Mouse (Mus musculus): ENCODE measurements around the gene Ptprj.
"Not testable (repeated sequence)": the region's sequence is repeated elsewhere in the genome, so short reads cannot be mapped to it uniquely, and the experiment has no call there.

Ptprj gene

DNA sequence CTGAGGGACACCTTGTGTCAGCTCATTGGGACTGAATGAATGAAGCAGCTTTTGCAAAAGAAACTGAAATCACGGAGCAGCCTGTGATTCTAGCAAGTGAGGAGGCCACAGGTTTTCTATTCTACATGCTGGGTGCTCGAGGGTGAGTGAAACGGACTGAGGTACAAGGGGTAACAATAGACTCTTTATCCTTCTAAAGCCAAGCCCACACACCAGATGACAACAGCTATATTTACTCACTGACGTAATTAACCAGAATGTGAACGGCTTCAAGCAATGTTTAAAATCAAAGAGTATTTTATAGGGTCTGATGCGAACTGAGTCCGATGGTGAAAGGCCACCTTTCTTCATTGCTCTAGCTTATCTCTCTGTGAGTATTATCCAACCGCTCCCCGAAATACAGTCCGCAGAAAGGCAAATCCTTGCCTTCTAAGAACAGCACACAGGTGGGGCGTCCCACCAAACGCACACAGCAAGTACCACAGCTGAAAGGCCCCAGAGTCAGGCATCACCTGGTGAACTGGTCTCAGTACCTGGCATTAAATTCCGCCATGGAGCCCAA is 99.6 kb downstream of the Ptprj start:
- DNase-seq (ENCODE audit: low read depth): no peak

DNA sequence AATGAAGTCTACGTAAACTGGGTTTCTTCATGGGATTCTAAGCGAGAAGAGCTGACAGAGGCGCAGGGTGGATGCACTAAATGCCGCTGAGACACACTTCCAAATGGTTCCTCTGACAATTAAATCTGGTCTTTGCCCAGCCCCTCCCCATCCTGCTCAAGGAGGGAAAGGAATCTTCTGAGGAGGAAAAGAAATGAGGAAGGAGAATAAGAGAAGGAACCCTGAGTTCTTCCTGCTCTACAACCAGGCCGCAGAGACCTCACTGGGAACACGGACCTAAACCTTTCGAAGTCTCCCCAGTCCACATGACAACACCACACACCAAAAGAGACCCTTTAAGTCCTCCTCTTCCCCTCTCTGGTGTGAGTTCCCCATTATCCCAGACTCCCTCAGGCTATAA is 101.9 kb downstream of the Ptprj start:
- no peak for DNase-seq (ENCODE audit: low read depth)

DNA sequence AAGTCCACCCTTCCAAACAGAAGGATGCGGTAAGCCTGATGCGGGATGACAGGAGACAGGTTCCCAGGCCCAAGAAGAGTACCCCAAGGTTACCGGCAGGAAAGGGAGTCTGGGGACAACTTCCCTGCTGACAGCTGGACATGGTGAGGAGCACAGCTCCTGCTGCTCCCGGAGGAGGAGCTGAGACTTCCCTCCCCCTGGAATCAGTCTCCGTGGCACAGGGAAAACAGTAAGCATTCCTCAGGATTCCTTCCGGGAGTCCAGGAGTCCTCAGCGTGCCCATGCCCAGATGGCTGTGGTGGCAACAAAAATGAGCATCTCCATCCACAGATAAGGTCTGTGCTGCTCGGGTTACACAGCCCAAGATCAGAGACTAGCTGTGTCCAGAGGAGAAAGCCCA is 102.8 kb downstream of the Ptprj start:
- DNase-seq (ENCODE audit: low read depth): no peak

DNA sequence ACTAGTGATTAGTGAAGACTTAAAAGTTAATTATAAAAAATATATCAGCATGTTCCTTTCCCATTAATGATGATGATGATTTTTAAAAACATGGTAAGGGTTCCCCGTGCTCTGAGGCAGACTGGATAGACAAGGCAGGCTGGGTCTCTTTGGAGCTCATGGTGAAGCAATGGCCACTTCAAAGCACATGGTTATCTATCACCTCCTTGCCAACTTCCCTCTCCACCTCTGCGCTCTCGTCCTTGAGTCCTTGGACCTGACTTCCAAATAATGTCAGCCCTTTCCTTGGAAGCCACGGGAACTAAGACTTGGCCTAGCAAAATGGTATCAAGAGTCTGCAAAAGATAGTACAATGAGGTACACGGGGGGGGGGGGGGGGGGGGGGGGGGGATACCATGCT is 103.7 kb downstream of the Ptprj start:
- DNase-seq (ENCODE audit: low read depth): no peak

DNA sequence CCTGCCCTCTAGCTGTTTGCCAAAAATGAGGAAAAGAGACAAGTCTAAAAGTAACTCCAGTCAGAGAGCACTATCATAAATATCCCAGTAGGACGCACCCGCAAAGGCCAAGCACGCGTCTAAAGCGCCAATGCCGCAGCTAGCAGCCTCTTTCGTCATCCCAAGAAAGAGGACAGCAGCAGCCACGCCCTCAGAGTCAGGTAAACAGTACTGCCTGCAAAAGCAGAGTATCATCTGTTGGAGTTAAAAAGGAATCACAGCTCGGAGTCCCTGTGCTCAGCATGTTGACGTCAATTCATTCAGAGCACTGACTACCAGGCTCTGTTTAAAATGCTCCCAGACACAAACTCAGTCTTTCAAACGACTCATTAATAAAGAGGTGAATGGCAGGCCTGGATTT is 104.1 kb downstream of the Ptprj start:
- no peak for DNase-seq (ENCODE audit: low read depth)

DNA sequence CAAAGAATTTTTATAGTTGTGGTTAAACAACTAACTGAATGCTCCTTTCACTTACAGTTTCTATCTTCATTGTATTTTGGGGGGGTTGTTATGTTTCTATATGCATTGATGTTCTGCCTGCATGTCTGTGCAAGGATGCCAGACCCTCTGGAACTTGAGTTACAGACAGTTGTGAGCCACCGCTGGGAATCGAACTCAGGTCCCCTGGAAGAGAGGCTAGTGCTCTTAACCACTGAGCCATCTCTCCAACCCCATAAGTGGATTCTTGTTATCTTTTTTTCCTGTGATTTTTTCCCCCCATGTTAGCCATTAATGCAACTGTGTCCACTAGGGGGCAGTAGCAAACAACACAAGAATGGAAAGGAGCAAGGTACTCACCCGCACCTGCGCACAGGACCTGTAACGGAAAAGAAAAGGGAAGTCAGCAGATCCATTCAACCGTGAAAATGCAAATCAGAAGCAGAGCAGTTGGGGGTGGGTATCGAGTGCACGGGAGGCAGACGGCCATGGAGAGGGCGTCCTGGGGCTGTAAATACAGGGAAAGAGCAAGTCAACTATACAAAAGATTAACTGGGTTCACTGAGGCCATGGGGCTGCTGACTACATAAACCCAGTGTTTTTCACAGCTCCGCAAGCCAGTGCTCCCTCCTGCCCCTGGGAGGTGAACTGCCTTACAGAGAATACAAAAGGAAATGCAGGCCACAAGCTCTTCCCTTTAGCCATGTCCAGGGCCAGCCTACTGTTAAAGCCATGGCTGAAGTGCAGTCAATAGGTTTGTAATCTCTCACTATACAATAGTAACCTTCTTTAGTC is 105.6 kb downstream of the Ptprj start:
- DNase-seq (ENCODE audit: low read depth): peak; percentile 94

DNA sequence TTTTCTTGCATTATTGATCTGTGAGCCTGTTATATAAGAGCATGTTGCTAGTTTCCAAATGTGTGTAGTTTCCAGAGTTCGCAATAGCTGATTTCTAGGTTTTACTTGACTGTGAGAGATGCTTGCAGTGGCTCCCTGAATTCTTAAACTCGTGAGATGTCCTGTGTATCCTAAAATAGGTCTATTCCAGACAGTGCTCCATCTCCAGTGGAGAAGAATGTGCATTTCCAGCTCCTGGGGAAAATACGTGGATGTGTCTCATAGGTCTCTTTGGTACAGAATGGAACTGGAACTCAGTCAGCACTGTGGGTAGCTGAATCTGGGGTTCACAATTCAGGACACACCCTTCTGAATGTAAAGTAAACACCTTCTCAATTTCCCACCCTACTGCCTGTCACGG is 107.7 kb downstream of the Ptprj start:
- no peak for DNase-seq (ENCODE audit: low read depth)

DNA sequence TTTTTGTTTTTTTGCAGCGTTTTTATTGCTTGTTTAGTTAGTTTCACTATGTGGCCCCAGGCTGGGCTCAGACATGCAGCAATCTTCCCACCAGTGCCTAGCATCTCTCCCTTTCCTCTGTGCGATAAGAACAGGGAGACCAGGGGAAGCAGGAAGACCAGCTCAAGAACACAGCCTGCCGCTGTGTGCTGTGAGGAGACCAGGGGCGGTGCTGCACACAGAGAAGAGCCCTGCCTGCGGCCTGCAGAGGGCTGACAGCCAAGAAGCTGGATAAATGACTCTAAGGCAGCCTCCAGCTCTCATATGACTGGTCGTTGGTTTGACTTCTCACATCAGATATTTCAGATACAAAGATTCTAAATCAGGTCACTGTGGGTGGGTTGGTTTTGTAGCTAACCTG is 110.3 kb downstream of the Ptprj start:
- no peak for DNase-seq (ENCODE audit: low read depth)

DNA sequence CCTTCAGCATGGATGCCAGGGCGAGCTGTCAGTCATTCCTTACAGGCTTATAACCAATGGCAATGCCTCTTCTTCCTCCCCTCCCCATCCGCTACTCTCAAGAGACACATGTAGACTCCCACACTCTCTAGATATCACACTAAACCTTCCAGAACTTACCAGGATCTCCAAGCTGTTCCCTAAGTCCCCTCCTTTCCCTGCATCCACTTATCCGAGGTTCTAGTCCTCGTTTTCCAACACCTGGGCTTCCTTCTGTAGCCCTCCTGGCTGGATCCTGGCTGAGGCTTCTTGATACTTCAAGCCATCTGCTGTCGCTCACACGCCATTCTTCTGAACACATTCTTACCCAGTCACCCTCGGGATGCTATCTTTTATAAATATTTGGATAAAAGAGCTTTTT is 114.0 kb downstream of the Ptprj start:
- DNase-seq (ENCODE audit: low read depth): no peak

DNA sequence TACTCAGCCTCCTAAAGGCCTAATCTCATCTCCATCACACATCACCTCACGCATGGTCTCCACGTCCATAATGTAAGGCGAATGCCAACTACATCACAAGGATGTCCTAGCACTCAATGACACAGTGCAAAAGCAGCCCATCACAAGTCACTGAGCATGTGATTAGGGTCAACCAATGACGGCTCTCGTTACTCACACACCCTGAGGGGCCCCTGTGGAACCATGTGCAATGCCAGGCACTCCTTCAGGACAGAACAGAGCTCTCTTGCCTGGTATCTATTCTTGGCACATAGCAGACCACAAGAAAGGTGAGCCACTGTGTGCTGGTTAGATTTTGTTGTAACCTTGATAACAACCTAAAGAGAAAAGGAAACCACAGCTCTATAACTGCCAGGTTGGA is 116.7 kb downstream of the Ptprj start:
- no peak for DNase-seq (ENCODE audit: low read depth)

DNA sequence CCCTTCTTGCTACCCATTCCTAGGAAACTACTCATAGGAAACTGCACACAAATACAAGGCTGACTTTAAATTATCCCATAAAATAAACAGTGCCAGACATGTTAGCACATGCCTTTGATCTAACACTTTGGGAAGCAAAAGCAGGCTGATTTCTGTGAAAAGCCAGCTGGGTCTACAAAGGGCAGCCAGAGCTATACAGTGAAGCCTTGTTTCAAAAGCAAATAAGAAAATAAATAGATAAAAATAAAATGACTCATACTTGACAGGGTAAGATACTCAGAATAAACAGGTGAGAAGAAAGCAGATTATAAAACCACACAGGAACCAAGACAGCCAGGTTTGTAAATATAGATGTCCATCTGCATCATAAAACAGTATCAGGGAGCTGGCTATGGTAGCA is 118.2 kb downstream of the Ptprj start:
- no peak for DNase-seq (ENCODE audit: low read depth)

DNA sequence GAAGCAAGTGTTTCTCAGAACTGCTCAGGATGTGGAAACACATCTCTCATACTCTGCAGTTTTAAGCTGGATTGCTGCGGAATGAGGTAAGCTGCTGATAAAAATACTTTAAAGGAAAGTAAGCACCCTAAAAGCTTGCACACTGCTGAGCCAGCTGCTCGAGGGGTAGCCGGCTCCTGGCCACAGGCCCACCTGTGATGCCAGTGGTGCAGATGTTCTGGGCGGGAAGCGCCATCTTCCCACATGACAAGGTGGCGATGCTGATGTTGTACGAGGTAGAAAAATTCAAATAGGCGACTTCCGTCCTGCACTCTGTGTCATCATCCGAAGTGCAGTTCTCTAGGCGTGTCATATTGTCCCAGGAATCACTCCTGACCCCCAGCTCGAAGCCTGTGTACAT is 122.5 kb downstream of the Ptprj start:
- DNase-seq (ENCODE audit: low read depth): no peak

DNA sequence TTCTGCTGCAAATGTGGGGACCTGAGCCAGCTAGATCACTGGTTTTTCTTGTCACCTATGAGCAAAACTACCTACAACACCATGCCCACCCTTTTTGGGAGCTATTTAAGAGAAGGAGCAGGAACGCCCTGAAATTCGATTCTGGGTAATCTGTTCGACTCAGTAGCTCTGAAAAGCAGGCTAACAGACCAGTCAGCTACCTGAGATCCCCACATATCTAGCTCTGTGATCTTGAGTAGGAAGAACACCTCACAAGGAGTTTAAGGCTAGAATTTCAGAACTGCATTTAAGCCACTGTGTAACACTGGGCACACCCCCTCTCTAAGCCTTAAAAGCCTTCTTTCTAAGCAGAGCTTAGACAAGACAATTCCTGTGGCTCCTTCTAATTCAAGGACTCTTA is 128.1 kb downstream of the Ptprj start:
- DNase-seq (ENCODE audit: low read depth): no peak

DNA sequence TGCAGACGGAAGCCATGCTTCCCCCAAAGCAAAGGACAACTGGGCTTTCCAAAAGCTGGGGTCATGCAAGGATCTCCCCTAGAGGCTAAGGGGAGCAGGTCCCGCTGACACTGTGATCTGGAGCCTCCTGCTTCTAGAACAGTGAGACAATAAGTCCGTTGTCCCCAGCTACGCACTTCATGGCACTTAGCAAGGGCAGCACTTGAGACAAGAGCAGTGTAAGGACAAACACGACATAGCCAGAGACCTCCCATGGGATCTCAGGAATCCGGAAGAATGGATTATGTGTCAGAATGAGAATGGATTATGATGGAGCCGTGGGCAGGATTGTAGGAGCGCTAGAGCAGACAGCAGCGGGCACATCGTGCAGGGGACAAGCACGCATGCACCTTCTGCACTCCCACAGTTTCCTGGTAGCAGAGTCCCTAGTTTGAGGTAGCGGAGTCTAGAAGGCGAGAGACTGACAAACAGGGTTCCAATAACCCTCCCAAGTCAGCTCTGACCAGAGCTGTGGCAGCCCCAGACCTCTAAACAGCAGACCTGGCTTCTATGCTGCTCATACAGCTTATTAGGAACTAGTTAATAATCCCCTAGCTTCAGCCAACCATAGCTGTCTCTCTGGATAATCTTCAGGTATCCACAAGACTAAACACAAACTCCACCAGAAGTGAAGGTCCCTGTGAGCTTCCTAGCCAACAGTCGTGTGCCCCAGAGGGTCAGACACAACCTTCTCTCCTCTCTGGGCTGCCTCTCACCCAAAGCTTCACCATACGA is 131.3 kb downstream of the Ptprj start:
- DNase-seq (ENCODE audit: low read depth): no peak

DNA sequence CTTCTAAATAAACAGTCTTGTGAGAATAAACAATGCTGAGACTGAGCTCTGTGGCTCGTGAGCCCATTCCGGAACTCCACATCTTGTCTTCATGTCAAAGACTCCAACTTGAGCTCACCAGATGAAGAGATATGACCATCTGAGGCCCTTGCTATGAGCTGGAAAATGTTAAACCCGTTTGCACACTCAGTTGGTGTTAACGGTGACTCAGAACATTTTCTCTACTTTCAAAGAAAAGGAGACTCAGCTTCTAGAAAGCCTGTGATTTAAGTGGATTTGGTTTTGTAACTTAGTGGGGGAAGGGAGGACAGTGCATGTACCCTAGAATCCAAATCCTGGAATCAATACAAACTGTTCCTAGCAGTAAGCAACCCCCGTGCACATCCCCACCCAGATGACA is 136.6 kb downstream of the Ptprj start:
- DNase-seq (ENCODE audit: low read depth): no peak

DNA sequence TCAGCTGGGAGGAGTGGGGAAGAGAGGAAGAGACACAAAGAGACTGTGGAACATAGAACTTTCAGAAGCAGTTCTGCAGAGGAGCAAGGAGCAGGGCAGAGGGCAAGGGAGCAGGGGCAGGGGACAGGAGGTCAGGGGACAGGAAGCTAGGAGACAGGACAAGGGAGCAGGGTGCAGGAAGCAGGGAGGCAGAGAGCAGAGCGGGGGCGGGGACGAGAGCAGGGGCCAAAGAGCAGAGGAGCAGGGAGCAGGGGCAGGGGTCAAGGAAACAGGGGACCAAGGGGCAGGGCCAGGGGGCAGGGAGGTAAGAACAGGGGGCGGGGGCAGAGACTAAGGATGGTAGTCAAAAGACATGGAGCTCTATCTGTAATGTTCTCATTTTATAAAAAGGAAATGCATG is 138.6 kb downstream of the Ptprj start:
- DNase-seq (ENCODE audit: low read depth): not testable (repeated sequence)

DNA sequence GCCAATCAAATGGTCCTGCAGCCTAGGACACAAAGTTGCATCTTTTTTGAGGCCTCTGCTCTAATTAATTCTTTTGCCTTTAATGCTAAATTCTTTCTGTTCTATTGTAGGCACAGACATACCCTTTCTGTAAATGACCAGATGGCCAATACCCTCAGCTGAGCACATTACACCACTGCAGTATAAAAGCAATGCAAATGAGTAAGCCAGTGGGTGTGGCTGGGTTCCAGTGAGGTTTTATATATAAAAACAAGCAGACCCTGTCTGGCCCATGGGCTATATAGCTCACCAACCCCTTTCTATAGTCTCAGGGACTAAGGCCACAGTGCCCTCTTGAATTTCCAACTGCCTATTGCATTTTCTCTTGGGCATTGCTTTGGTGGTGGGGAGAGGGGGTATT is 140.3 kb downstream of the Ptprj start:
- not testable (repeated sequence) for DNase-seq (ENCODE audit: low read depth)

DNA sequence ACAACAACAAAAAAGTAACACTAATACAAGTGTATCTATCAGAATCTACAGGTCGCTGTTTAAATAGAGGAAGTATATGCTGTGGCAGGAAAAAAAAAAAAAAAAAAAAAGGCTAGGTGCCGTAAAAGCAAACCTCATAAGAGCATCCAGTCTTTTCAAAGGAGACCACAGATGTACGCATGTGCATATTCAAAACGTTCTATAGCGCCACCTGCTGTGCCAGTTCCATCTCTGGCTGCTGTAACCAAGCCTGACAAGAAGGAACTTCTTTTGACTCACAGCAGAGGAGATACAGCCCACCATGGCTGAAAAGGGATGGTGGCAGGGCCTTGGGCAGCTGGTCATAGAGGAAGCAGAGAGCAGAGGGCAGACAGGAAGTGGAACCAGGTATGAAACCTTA is 143.0 kb downstream of the Ptprj start:
- not testable (repeated sequence) for DNase-seq (ENCODE audit: low read depth)

DNA sequence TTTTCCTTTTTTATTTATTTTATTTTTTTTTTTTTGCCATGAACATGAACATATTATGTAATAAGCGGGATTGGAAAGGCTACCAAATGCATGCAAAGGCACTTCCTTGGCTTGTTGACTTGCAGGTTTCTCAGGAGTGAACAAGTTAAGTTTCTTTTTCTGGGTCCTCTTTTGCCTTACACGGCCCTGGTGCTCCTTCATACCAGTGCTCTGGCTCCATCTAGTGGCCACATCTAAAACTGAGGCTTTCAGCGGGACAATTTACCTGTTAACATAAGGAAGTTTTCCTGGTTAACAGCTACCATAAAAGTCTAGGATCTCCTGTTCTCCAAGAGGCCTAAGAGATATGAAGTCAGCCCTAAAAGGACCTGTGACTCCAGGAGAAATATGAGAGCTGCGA is 150.7 kb downstream of the Ptprj start:
- DNase-seq (ENCODE audit: low read depth): not testable (repeated sequence)

DNA sequence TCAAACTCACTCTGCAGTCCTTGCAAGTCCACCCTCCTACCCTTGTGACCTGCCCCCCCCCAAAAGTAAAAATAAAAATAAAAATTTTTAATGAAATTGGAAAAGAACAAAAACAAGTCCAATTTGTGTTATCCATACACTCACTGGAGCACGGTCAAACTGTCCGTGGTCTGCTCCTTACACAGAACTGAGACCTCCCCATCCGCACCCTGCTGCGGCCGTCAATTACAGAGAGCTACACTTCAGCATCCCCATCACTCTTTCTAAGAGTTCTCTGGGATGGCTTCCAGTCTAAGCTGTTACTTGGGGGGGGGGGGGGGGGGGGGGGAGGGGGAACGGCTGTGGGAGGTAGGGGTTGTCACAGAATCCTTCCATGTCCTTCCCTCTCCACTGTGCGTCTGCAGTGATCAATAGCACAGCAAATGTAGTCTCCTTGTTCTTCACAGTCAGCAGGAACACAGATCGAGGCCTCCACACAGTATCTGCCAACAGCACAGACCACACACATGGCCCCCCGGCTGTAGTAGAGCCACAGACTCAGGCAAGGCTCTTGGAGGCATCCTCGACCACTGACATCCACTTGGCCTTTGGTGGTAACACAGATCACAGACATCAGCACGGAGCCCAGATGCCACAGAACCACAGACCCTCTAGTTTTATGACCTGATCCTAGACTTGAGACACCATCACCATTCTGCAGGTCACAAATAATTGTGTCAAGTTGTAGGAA is 151.3 kb downstream of the Ptprj start:
- not testable (repeated sequence) for DNase-seq (ENCODE audit: low read depth)

DNA sequence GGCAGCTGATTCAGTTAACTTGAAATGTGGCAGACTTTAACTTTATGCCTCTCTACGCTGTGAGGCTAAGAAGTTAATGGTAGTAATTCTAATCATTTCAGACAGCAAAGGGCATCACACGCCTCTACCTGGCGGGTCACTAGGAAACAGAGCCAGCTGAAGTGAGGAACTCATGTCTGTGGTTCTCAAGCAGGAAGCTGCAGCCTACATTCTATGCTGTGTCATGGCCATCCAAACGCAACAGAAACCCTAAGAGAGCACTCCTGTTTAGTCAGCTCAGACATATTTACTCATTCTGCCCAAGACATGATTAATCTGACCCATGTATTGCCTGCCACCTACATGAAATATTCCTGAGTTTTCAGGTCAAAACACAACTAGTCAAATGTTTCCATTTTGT is 155.5 kb downstream of the Ptprj start:
- DNase-seq (ENCODE audit: low read depth): not testable (repeated sequence)

DNA sequence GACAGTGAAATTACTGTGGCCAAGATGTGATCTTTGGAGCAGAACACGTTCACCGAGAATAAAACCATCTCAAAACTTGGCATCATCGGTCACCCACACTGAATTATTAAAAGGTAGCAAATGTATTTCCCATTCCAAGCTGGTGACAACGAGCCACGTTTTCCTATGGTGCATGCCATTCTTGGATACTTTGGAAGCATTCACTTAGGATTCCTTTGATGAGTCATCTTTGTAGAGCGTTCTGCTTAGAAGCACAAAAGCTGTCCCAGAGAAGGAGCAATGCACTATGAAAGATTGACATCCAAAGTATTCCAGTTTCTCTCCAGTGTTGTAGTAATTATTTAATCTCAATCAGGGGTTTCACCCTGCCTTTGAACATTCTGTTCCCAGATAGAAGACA is 158.2 kb downstream of the Ptprj start:
- not testable (repeated sequence) for DNase-seq (ENCODE audit: low read depth)

Data from naive thymus-derived CD4-positive, alpha-beta T cell, adult 2 months (primary cell).